ENCODE assay signal across 23 mouse cellular contexts in genomic region chr7:107339013-107339412, GRCm38 (mm10). TPM values are rescaled to one million over a fixed set of nuclear protein-coding genes. Genes with fewer than 3 reads are reported as not detected.
DNase-seq lines count a peak whose midpoint lies in the region; ATAC-seq lines count a peak whose summit lies in the region.
"Had no signal": no experiment of that assay in that cellular context is flagged by ENCODE, and none has a peak within 500 bp of the region (broad histone marks: within the 10 kb centered on the region; RNA-seq: fewer than 3 reads in every experiment).

No protein-coding gene starts in this region.

- ATAC-seq in inflammation-experienced regulatory T-cells, adult 6 months = no peak
- ATAC-seq: activated CD4-positive, CD25-positive, alpha-beta regulatory T cell, adult 4 months; CD4-positive, CD25-positive, alpha-beta regulatory T cell, adult 4 months; forebrain, embryonic 14.5 days; forebrain, embryonic 16.5 days had no signal

- DNase-seq in heart, adult 11 months = peak; percentile 73
- DNase-seq in heart, postnatal 25 days (ENCODE audit: low spot score) = no peak
- peak; percentile 46 for DNase-seq in MN1 (ENCODE audit: low spot score)
- DNase-seq in kidney, adult 8-10 months = no peak
- DNase-seq: adrenal gland, adult 8-10 months; adrenal gland, postnatal 14 days; adrenal gland, postnatal 36 days; B cell, adult 2 months; cerebellum, adult 11-12 months; cerebellum, adult 2 months; cerebellum, adult 9-10 months; cerebellum, postnatal 10 days; cerebellum, postnatal 25 days; embryo, embryonic 11 days had no signal

- intact Hi-C loops in heart, postnatal 25 days (cut with DNase I) = no loop called here

RNA-seq across cellular contexts. Expression of gene Syt9, which starts 31.5 kb away (rescaled TPM):
- under 1 TPM in 1 of 2 experiments, not detected in 1; 0.08 TPM for total RNA-seq in heart, postnatal 25 days (2021)
- not detected for polyA plus RNA-seq in inflammation-experienced regulatory T-cells, adult 6 months (2017; shearing (Covaris generic))
- total RNA-seq: CH12.LX; common myeloid progenitor, adult 5-6 weeks had no signal
- polyA plus RNA-seq: activated CD4-positive, CD25-positive, alpha-beta regulatory T cell, adult 4 months; CD4-positive, CD25-positive, alpha-beta regulatory T cell, adult 4 months; erythroblast, embryonic 14.5 days; G1E had no signal

Comparison
In these comparisons a context has a peak if more than half of its experiments do, and no peak if none do; other contexts are left out.
1. DNase-seq: peak in heart, adult 11 months (single experiment) and MN1 (single experiment); none in heart, postnatal 25 days (single experiment) and kidney, adult 8-10 months (0 of 2).